Mouse (Mus musculus): ENCODE data around the gene Smim27. TPM values are rescaled to one million over a fixed set of nuclear protein-coding genes. Genes with fewer than 3 reads are reported as not detected.

Gene Smim27
- polyA plus RNA-seq (2012; rRNA removed), result 8.0 and 10.3 TPM in 2 replicates

DNA sequence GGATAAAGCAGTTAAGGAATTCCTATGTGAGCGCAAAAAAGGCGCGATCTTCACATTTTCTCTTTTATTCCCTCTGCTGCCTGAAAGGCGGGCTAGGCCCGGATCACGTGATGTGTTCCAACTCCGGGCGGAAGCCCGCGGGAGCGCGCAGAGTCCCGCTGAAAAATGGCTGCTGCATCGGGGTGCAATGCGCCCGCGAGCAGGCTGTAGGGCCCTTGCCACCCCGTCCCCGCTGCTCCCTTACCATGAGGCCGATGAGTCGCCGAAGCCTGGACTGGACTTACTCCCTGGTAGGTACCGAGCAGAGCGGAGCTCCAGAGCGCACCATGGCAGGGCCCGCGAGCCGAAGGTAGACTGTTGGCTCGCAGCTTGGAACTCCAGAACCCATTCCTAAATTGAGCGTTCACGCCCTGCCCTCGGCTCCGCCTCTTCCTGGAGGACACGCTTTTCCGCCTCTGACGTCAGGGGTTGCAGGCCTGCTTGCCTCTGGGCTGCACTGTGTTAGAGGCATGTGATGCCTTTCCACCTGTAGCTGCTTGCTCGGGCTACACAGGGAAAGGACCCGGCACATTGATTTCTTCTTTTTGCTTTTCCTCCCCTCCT is at the start of gene Smim27, which contains the start of gene Topors:
Gene Smim27, plus strand, starts transcription at position 150 of the 603 bp plus-strand sequence.
Gene Topors, minus strand, starts transcription at position 421 of the 603 bp plus-strand sequence.

DNA sequence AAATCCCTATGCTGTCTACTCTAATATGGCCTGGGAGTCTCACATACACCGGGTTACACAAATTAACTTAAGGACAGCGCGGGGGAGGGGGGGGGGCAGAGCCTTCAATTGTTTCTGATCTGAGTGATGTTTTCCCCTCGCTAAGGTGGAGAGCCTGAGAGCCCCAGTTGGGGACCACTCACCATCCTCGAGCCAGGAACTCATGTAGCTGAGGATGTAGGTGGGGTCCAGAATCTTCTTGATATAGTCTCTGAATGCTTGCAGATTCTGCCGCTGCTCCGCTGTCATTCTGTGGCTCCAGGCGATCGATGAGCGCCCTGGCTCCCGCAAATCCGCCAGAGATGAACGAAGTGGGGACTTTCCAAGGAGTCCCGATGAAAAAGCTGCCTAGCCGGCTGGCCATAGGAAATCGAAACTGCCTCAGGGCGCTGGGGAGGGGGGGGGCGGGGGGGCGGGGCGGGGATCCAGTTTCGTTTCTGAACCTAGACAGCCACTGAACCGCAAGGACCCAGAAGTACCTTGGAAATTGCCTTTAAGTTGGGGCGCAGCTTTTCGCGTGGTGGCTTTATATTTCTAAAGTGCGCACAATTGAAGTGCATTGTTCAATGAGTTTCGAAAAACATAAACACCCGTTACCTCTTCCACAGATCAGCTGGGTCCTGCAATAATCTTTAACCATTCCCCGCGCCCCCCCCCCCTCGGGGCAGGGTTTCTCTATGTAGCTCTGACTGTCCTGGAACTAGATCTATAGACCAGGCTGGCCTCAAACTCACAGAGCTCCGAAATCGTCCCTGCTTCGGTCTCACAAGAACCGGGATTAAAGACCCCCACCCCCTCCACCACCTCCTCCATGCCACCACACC is 29.7 kb upstream of the Smim27 start, which contains the start of gene Ddx58:
Gene Ddx58, minus strand, starts transcription at position 420 of the 863 bp plus-strand sequence.

DNA sequence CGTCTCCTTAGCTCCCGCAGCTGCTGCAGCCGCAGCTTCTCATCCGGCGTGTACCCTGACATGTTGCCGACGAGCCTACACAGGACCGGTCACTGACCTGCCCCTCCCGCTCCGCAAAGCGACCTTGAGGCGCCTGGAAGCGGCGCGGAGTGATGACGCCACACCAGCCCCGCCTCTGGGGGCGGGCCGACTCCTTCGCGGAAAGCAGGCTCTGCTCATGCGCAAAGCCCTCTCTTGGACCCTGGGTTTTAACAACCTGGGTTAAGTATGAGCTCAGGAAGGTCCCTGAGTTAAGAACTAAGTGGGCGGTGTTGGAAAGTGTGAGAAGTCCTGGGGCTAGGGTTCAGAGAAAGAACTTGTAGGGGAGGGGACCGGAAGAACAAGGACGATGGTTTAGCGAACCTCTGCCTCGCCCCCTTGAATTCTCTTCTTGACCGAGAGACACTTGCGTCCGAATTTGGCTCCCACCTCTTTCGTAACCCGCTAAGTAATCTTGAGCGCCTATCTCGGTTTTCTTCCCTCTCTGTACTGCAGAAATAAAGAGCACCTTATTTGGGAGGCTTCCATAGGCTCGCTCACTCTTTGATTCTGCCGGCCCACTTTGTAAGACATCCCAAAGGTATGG is 10.0 kb downstream of the Smim27 start, which contains the start of gene Ndufb6:
Gene Ndufb6, minus strand, starts transcription at position 146 of the 625 bp plus-strand sequence.

Other genes with a start within 250 kb of the Smim27 start
- 45.5 and 51.6 TPM in 2 replicates for gene Aco1, start 126.5 kb upstream of the Smim27 start, polyA plus RNA-seq (2012; rRNA removed)
- 2.9 and 4.0 TPM in 2 replicates for gene Ddx58, start 29.8 kb upstream of the Smim27 start, polyA plus RNA-seq (2012; rRNA removed)
- 26.2 and 27.2 TPM in 2 replicates for gene Topors, start 271 bp downstream of the Smim27 start, polyA plus RNA-seq (2012; rRNA removed)
- gene Ndufb6, start 9.8 kb downstream of the Smim27 start, polyA plus RNA-seq (2012; rRNA removed), result 94.7 and 127 TPM in 2 replicates
- gene Tmem215, start 202.6 kb downstream of the Smim27 start, polyA plus RNA-seq (2012; rRNA removed), result 0.11 and 0.21 TPM in 2 replicates